Mouse (Mus musculus): ENCODE data around the gene Rassf8. TPM values are rescaled to one million over a fixed set of nuclear protein-coding genes. Genes with fewer than 3 reads are reported as not detected.

Gene Rassf8
- polyA plus RNA-seq, 1 experiment from 2014 or later = 2.4 TPM

GRCm38 (mm10) chr6:145765011-145765410 is 18.5 kb downstream of the Rassf8 start:
- Histone ChIP-seq H3K36me3 (ENCODE audit: control insufficient read depth, insufficient read depth, low read length) (no peaks in the 10 kb centered on the region), H3K27ac (ENCODE audit: low read depth, low read length) (no peak overlapping the region), H3K4me2 (ENCODE audit: low read length) (no peak overlapping the region), H3K27me3 (replicated peaks; ENCODE audit: control insufficient read depth, insufficient read depth, low read length) (no peaks in the 10 kb centered on the region), H3K4me3 (ENCODE audit: low read depth, low read length) (no peak overlapping the region), H3K9ac (ENCODE audit: low read length) (no peak overlapping the region), H3K9me3 (replicated peaks; ENCODE audit: control insufficient read depth, low read length) (no peaks in the 10 kb centered on the region), H3K4me1 (ENCODE audit: control insufficient read depth, insufficient read depth, low read length) (peaks cover 4% of the 10 kb centered on the region; the same call in 1 of the 2 replicates)
- ATAC-seq = no peak
- WGBS = 80% methylated on average over 7 of the region's 7 CpGs
- no peak for DNase-seq (ENCODE audit: low spot score)

GRCm38 (mm10) chr6:145766971-145767370 is 20.4 kb downstream of the Rassf8 start:
- Histone ChIP-seq H3K4me2 (ENCODE audit: low read length) (no peak overlapping the region), H3K9ac (ENCODE audit: low read length) (no peak overlapping the region), H3K27me3 (replicated peaks; ENCODE audit: control insufficient read depth, insufficient read depth, low read length) (no peaks in the 10 kb centered on the region), H3K36me3 (ENCODE audit: control insufficient read depth, insufficient read depth, low read length) (no peaks in the 10 kb centered on the region), H3K9me3 (replicated peaks; ENCODE audit: control insufficient read depth, low read length) (no peaks in the 10 kb centered on the region), H3K4me1 (ENCODE audit: control insufficient read depth, insufficient read depth, low read length) (peaks cover 4% of the 10 kb centered on the region; the same call in 1 of the 2 replicates), H3K27ac (ENCODE audit: low read depth, low read length) (no peak overlapping the region), H3K4me3 (ENCODE audit: low read depth, low read length) (no peak overlapping the region)
- ATAC-seq (no peak), DNase-seq (ENCODE audit: low spot score) (no peak)
- 88% methylated on average over 6 of the region's 6 CpGs for WGBS

- no peak overlapping the region for H3K27ac ChIP-seq (ENCODE audit: low read depth, low read length)
- no peak for DNase-seq (ENCODE audit: low spot score)
- 87% methylated on average over 5 of the region's 5 CpGs for WGBS
- H3K9ac ChIP-seq (ENCODE audit: low read length) = no peak overlapping the region
- H3K27me3 ChIP-seq (replicated peaks; ENCODE audit: control insufficient read depth, insufficient read depth, low read length) = no peaks in the 10 kb centered on the region
- H3K9me3 ChIP-seq (replicated peaks; ENCODE audit: control insufficient read depth, low read length) = no peaks in the 10 kb centered on the region
- no peak for ATAC-seq
- H3K4me2 ChIP-seq (ENCODE audit: low read length) = no peak overlapping the region
- H3K4me3 ChIP-seq (ENCODE audit: low read depth, low read length) = no peak overlapping the region
- peaks cover 4% of the 10 kb centered on the region; the same call in 1 of the 2 replicates for H3K4me1 ChIP-seq (ENCODE audit: control insufficient read depth, insufficient read depth, low read length)
- no peaks in the 10 kb centered on the region for H3K36me3 ChIP-seq (ENCODE audit: control insufficient read depth, insufficient read depth, low read length)
These were observed 21.1 kb downstream of the Rassf8 start for GRCm38 (mm10) chr6:145767637-145768036.

- Histone ChIP-seq H3K27ac (ENCODE audit: low read depth, low read length) (no peak overlapping the region), H3K9me3 (replicated peaks; ENCODE audit: control insufficient read depth, low read length) (no peaks in the 10 kb centered on the region), H3K27me3 (replicated peaks; ENCODE audit: control insufficient read depth, insufficient read depth, low read length) (no peaks in the 10 kb centered on the region), H3K4me2 (ENCODE audit: low read length) (no peak overlapping the region), H3K4me1 (ENCODE audit: control insufficient read depth, insufficient read depth, low read length) (no peaks in the 10 kb centered on the region), H3K9ac (ENCODE audit: low read length) (no peak overlapping the region), H3K4me3 (ENCODE audit: low read depth, low read length) (no peak overlapping the region), H3K36me3 (ENCODE audit: control insufficient read depth, insufficient read depth, low read length) (no peaks in the 10 kb centered on the region)
- peak; percentile 76 for ATAC-seq
- DNase-seq (ENCODE audit: low spot score) = peak; percentile 60
- WGBS = 56% methylated on average over 10 of the region's 10 CpGs
These were observed 22.2 kb downstream of the Rassf8 start for GRCm38 (mm10) chr6:145768671-145769292.

- no peak overlapping the region for H3K27ac ChIP-seq (ENCODE audit: low read depth, low read length)
- H3K4me2 ChIP-seq (ENCODE audit: low read length) = no peak overlapping the region
- H3K4me3 ChIP-seq (ENCODE audit: low read depth, low read length) = no peak overlapping the region
- H3K9ac ChIP-seq (ENCODE audit: low read length) = no peak overlapping the region
- H3K9me3 ChIP-seq (replicated peaks; ENCODE audit: control insufficient read depth, low read length) = no peaks in the 10 kb centered on the region
- no peaks in the 10 kb centered on the region for H3K4me1 ChIP-seq (ENCODE audit: control insufficient read depth, insufficient read depth, low read length)
- DNase-seq (ENCODE audit: low spot score) (peak; percentile 44), ATAC-seq (no peak)
- H3K36me3 ChIP-seq (ENCODE audit: control insufficient read depth, insufficient read depth, low read length) = no peaks in the 10 kb centered on the region
- 65% methylated on average over 11 of the region's 11 CpGs for WGBS
- H3K27me3 ChIP-seq (replicated peaks; ENCODE audit: control insufficient read depth, insufficient read depth, low read length) = no peaks in the 10 kb centered on the region
These were observed 23.3 kb downstream of the Rassf8 start for GRCm38 (mm10) chr6:145769855-145770254.

- Histone ChIP-seq H3K4me1 (ENCODE audit: control insufficient read depth, insufficient read depth, low read length) (no peaks in the 10 kb centered on the region), H3K9me3 (replicated peaks; ENCODE audit: control insufficient read depth, low read length) (no peaks in the 10 kb centered on the region), H3K9ac (ENCODE audit: low read length) (no peak overlapping the region), H3K36me3 (ENCODE audit: control insufficient read depth, insufficient read depth, low read length) (no peaks in the 10 kb centered on the region), H3K4me2 (ENCODE audit: low read length) (no peak overlapping the region), H3K4me3 (ENCODE audit: low read depth, low read length) (no peak overlapping the region), H3K27me3 (replicated peaks; ENCODE audit: control insufficient read depth, insufficient read depth, low read length) (no peaks in the 10 kb centered on the region), H3K27ac (ENCODE audit: low read depth, low read length) (no peak overlapping the region)
- DNase-seq (ENCODE audit: low spot score) = no peak
- ATAC-seq = no peak
- 36% methylated on average over 18 of the region's 18 CpGs for WGBS
These were observed 23.9 kb downstream of the Rassf8 start for GRCm38 (mm10) chr6:145770272-145771000.

- ATAC-seq (no peak), DNase-seq (ENCODE audit: low spot score) (no peak)
- Histone ChIP-seq H3K4me1 (ENCODE audit: control insufficient read depth, insufficient read depth, low read length) (no peaks in the 10 kb centered on the region), H3K4me3 (ENCODE audit: low read depth, low read length) (no peak overlapping the region), H3K4me2 (ENCODE audit: low read length) (no peak overlapping the region), H3K27ac (ENCODE audit: low read depth, low read length) (no peak overlapping the region), H3K27me3 (replicated peaks; ENCODE audit: control insufficient read depth, insufficient read depth, low read length) (no peaks in the 10 kb centered on the region), H3K9ac (ENCODE audit: low read length) (no peak overlapping the region), H3K9me3 (replicated peaks; ENCODE audit: control insufficient read depth, low read length) (no peaks in the 10 kb centered on the region), H3K36me3 (ENCODE audit: control insufficient read depth, insufficient read depth, low read length) (no peaks in the 10 kb centered on the region)
- 93% methylated on average over 2 of the region's 2 CpGs for WGBS
These were observed 27.9 kb downstream of the Rassf8 start for GRCm38 (mm10) chr6:145774436-145774835.

- no peaks in the 10 kb centered on the region for H3K9me3 ChIP-seq (replicated peaks; ENCODE audit: control insufficient read depth, low read length)
- no peaks in the 10 kb centered on the region for H3K36me3 ChIP-seq (ENCODE audit: control insufficient read depth, insufficient read depth, low read length)
- ATAC-seq (no peak), DNase-seq (ENCODE audit: low spot score) (no peak)
- no peak overlapping the region for H3K27ac ChIP-seq (ENCODE audit: low read depth, low read length)
- WGBS = 77% methylated on average over 4 of the region's 4 CpGs
- H3K27me3 ChIP-seq (replicated peaks; ENCODE audit: control insufficient read depth, insufficient read depth, low read length) = no peaks in the 10 kb centered on the region
- H3K4me1 ChIP-seq (ENCODE audit: control insufficient read depth, insufficient read depth, low read length) = no peaks in the 10 kb centered on the region
- H3K9ac ChIP-seq (ENCODE audit: low read length) = no peak overlapping the region
- no peak overlapping the region for H3K4me3 ChIP-seq (ENCODE audit: low read depth, low read length)
- no peak overlapping the region for H3K4me2 ChIP-seq (ENCODE audit: low read length)
These were observed 29.7 kb downstream of the Rassf8 start for GRCm38 (mm10) chr6:145776241-145776640.

GRCm38 (mm10) chr6:145779383-145779782 is 32.8 kb downstream of the Rassf8 start:
- DNase-seq (ENCODE audit: low spot score) (no peak), ATAC-seq (peak; percentile 44; the same call in 1 of the 2 replicates)
- no peak overlapping the region for H3K9ac ChIP-seq (ENCODE audit: low read length)
- H3K36me3 ChIP-seq (ENCODE audit: control insufficient read depth, insufficient read depth, low read length) = no peaks in the 10 kb centered on the region
- no peaks in the 10 kb centered on the region for H3K27me3 ChIP-seq (replicated peaks; ENCODE audit: control insufficient read depth, insufficient read depth, low read length)
- WGBS = 6% methylated on average over 5 of the region's 6 CpGs
- H3K4me3 ChIP-seq (ENCODE audit: low read depth, low read length) = no peak overlapping the region
- H3K4me2 ChIP-seq (ENCODE audit: low read length) = no peak overlapping the region
- no peak overlapping the region for H3K27ac ChIP-seq (ENCODE audit: low read depth, low read length)
- no peaks in the 10 kb centered on the region for H3K4me1 ChIP-seq (ENCODE audit: control insufficient read depth, insufficient read depth, low read length)
- no peaks in the 10 kb centered on the region for H3K9me3 ChIP-seq (replicated peaks; ENCODE audit: control insufficient read depth, low read length)
